Mouse (Mus musculus): ENCODE results near the gene Tyw5.

Gene Tyw5

GRCm38 (mm10) chr1:57406187-57407151, at the start of gene Tyw5, which contains the start of gene Maip1:
Tyw5 (minus strand) TSS chr1:57407101.
Maip1 (plus strand) TSS chr1:57406328.
- DNase-seq (ENCODE audit: low spot score): peak; percentile 88

- DNase-seq (ENCODE audit: low spot score): no peak
These were observed 43.3 kb upstream of the Tyw5 start for GRCm38 (mm10) chr1:57450241-57450640.

GRCm38 (mm10) chr1:57445679-57446078, 38.8 kb upstream of the Tyw5 start:
- DNase-seq (ENCODE audit: low spot score): no peak

GRCm38 (mm10) chr1:57440771-57441170, 33.9 kb upstream of the Tyw5 start:
- DNase-seq (ENCODE audit: low spot score): peak; percentile 54

GRCm38 (mm10) chr1:57439026-57439425, 32.1 kb upstream of the Tyw5 start:
- no peak for DNase-seq (ENCODE audit: low spot score)

- DNase-seq (ENCODE audit: low spot score): no peak
These were observed 30.1 kb upstream of the Tyw5 start for GRCm38 (mm10) chr1:57436954-57437353.

- DNase-seq (ENCODE audit: low spot score): peak; percentile 18
These were observed 29.5 kb upstream of the Tyw5 start for GRCm38 (mm10) chr1:57436408-57436807.

- DNase-seq (ENCODE audit: low spot score): no peak
These were observed 26.2 kb upstream of the Tyw5 start for GRCm38 (mm10) chr1:57433141-57433540.

GRCm38 (mm10) chr1:57429786-57430483, 23.0 kb upstream of the Tyw5 start:
- no peak for DNase-seq (ENCODE audit: low spot score)

- DNase-seq (ENCODE audit: low spot score): peak; percentile 80
These were observed 21.7 kb upstream of the Tyw5 start for GRCm38 (mm10) chr1:57428368-57429308.

- DNase-seq (ENCODE audit: low spot score): peak; percentile 60
These were observed 16.8 kb upstream of the Tyw5 start for GRCm38 (mm10) chr1:57423696-57424095.

- DNase-seq (ENCODE audit: low spot score): no peak
These were observed 6.5 kb upstream of the Tyw5 start for GRCm38 (mm10) chr1:57413397-57413796.

- DNase-seq (ENCODE audit: low spot score): no peak
These were observed 2.1 kb upstream of the Tyw5 start for GRCm38 (mm10) chr1:57408994-57409393.

- DNase-seq (ENCODE audit: low spot score): no peak
These were observed 4.8 kb downstream of the Tyw5 start for GRCm38 (mm10) chr1:57402116-57402515.

- no peak for DNase-seq (ENCODE audit: low spot score)
These were observed 6.0 kb downstream of the Tyw5 start for GRCm38 (mm10) chr1:57400877-57401276.

- no peak for DNase-seq (ENCODE audit: low spot score)
These were observed 6.6 kb downstream of the Tyw5 start for GRCm38 (mm10) chr1:57400321-57400720.

- peak; percentile 77 for DNase-seq (ENCODE audit: low spot score)
These were observed 12.8 kb downstream of the Tyw5 start for GRCm38 (mm10) chr1:57394051-57394450.

GRCm38 (mm10) chr1:57392417-57392816, 14.5 kb downstream of the Tyw5 start:
- DNase-seq (ENCODE audit: low spot score): peak; percentile 65

- no peak for DNase-seq (ENCODE audit: low spot score)
These were observed 15.7 kb downstream of the Tyw5 start for GRCm38 (mm10) chr1:57390993-57391790.

- DNase-seq (ENCODE audit: low spot score): peak; percentile 17
These were observed 18.3 kb downstream of the Tyw5 start for GRCm38 (mm10) chr1:57388402-57389155.
